Mouse (Mus musculus) kidney, adult 2 months (tissue): ENCODE measurements around the gene Dct.

ENCODE experiments used
- CTCF ChIP-seq: fragments of 200-500 bp; conservative IDR thresholded peaks from 2 replicates; pipeline ENCODE4 v1.5.1; 2011; ENCODE audit warnings: low read depth, mild to moderate bottlenecking, control low read depth, low read length, moderate library complexity, mixed read lengths; ENCODE audit not compliant: insufficient read depth, insufficient read length
- POLR2A ChIP-seq: fragments of 200-500 bp; IDR thresholded peaks from one replicate; pipeline ENCODE4 v1.6.1; 2011; ENCODE audit warnings: low read depth, low read length, control low read depth

- TF ChIP-seq CTCF: no peak
- no peak for TF ChIP-seq POLR2A
Observed at GRCm38 (mm10) chr14:118089215-118089805, 37.3 kb upstream of the Dct start.
